Mouse (Mus musculus): ENCODE measurements around the gene Lpp. TPM values are rescaled to one million over a fixed set of nuclear protein-coding genes. Genes with fewer than 3 reads are reported as not detected.

Gene Lpp
- polyA plus RNA-seq, 1 experiment, result 8.1 TPM

DNA sequence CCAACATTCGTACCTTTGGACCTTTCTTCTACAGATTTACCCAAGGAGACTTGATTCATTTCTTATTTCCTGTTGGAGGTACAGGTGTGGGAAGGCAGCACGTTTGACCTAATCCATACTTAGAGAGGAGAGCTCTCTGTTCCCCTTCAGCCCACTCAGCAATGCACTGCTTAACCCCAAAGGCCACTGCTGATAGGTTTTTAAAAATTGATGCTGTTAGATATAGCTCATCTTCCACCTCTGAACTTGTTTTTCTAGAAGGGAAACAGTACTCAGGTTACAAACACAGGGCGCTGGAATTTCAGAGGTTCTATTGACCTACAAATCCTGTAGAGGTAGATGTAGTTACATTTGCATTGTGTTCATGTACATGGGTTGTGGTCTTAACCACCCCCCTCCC is 80.7 kb downstream of the Lpp start:
- WGBS, result 92% methylated on average over 3 of the region's 3 CpGs
- TF ChIP-seq POLR2A (IDR thresholded peaks at IDR 0.05; ENCODE audit: borderline replicate concordance, insufficient read depth, low read length), result no peak
- TF ChIP-seq CTCF (IDR thresholded peaks at IDR 0.05; ENCODE audit: borderline replicate concordance, insufficient read depth, low read depth, low read length), result no peak
- Histone ChIP-seq H3K27me3 (ENCODE audit: control insufficient read depth, insufficient read depth, low read length) (no peaks in the 10 kb centered on the region), H3K4me3 (replicated peaks; ENCODE audit: insufficient read depth, low read depth, low read length) (no peak overlapping the region), H3K4me1 (ENCODE audit: control insufficient read depth, insufficient read depth, low read length) (peaks cover 6% of the 10 kb centered on the region), H3K27ac (ENCODE audit: insufficient read depth, low read length) (no peak overlapping the region)
- no peak for DNase-seq

DNA sequence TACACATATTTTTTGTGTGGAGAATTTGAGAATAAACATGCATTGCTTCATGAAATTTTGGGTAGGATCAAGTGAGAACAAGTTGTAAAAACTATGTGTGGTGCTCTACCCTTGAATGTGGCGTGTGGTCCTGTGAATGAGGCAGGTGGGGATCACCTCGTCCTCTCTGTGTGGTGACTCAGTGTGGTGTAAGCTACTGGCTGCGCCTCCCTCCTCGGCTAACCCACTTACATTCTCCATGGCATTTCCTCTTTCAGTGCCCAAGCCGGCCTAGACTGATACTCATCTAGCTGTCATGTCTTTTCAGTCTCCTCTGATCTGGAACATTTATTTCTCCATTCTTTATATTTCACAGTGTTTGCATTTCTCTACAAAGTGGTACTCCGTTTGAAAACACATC is 81.5 kb downstream of the Lpp start:
- Histone ChIP-seq H3K4me1 (ENCODE audit: control insufficient read depth, insufficient read depth, low read length) (peaks cover 6% of the 10 kb centered on the region), H3K27ac (ENCODE audit: insufficient read depth, low read length) (no peak overlapping the region), H3K27me3 (ENCODE audit: control insufficient read depth, insufficient read depth, low read length) (no peaks in the 10 kb centered on the region), H3K4me3 (replicated peaks; ENCODE audit: insufficient read depth, low read depth, low read length) (no peak overlapping the region)
- no peak for TF ChIP-seq CTCF (IDR thresholded peaks at IDR 0.05; ENCODE audit: borderline replicate concordance, insufficient read depth, low read depth, low read length)
- no peak for TF ChIP-seq POLR2A (IDR thresholded peaks at IDR 0.05; ENCODE audit: borderline replicate concordance, insufficient read depth, low read length)
- no peak for DNase-seq
- WGBS, result 54% methylated on average over 6 of the region's 6 CpGs

DNA sequence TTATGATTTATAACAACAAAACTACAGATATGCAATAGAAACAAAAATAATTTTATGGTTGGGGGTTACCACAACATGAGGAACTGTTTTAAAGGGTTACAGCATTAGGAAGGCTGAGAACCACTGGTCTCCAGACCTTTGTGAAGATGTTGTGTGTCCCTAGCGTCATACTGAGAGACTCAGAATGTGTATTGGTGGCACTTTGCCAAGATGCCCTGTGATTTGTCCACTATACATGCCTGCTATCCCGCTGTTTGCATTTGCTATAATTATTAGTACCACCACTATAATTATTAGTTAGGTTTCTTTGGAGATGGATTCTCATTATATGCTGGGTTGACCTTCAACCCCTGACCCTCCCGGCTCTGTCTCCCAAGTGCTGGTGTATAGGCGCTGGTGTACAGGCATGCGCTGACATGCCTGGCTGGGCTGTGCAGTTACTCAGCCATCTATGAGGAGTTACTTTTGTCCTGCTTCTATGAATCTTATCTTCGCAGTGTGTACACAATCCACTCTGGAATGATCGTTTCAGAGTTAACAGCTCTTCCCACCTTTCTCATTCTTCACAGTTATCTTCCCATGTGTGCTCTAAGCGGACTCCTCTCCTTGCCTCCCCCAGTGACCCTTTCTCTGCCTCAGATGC is 82.1 kb downstream of the Lpp start:
- no peak for DNase-seq
- H3K27ac ChIP-seq (ENCODE audit: insufficient read depth, low read length), result no peak overlapping the region
- WGBS, result 80% methylated on average over 8 of the region's 8 CpGs
- TF ChIP-seq CTCF (IDR thresholded peaks at IDR 0.05; ENCODE audit: borderline replicate concordance, insufficient read depth, low read depth, low read length) (no peak), POLR2A (IDR thresholded peaks at IDR 0.05; ENCODE audit: borderline replicate concordance, insufficient read depth, low read length) (no peak)
- no peak overlapping the region for H3K4me3 ChIP-seq (replicated peaks; ENCODE audit: insufficient read depth, low read depth, low read length)
- H3K27me3 ChIP-seq (ENCODE audit: control insufficient read depth, insufficient read depth, low read length), result no peaks in the 10 kb centered on the region
- H3K4me1 ChIP-seq (ENCODE audit: control insufficient read depth, insufficient read depth, low read length), result peaks cover 6% of the 10 kb centered on the region

DNA sequence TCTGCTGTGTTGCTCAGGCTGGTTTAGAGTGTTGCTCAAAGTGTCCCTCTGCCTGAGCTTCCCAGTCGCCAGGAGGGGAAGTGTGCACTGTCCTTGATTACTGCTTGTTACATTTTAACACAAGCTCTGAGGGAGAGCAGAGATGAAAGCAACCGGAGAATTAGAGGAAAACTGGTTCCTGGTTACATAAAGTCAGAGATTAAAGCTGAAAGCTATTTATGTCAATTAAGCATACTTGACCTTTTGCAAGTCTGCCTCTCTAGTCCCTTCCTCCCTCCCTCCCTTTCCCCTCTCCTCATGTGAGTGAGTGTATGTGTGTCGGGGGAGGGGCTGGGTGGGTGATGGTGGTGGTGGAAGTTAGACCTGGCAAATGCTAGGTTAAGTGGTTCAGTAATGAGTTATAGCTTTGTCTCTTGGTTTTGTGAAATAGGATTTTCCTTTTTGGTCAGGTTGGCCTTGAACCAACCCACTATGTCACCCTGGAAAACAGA is 83.6 kb downstream of the Lpp start:
- Histone ChIP-seq H3K4me3 (replicated peaks; ENCODE audit: insufficient read depth, low read depth, low read length) (no peak overlapping the region), H3K4me1 (ENCODE audit: control insufficient read depth, insufficient read depth, low read length) (peaks cover 6% of the 10 kb centered on the region), H3K27me3 (ENCODE audit: control insufficient read depth, insufficient read depth, low read length) (no peaks in the 10 kb centered on the region), H3K27ac (ENCODE audit: insufficient read depth, low read length) (no peak overlapping the region)
- DNase-seq, result no peak
- WGBS, result 68% methylated on average over 3 of the region's 3 CpGs
- no peak for TF ChIP-seq CTCF (IDR thresholded peaks at IDR 0.05; ENCODE audit: borderline replicate concordance, insufficient read depth, low read depth, low read length)
- no peak for TF ChIP-seq POLR2A (IDR thresholded peaks at IDR 0.05; ENCODE audit: borderline replicate concordance, insufficient read depth, low read length)

DNA sequence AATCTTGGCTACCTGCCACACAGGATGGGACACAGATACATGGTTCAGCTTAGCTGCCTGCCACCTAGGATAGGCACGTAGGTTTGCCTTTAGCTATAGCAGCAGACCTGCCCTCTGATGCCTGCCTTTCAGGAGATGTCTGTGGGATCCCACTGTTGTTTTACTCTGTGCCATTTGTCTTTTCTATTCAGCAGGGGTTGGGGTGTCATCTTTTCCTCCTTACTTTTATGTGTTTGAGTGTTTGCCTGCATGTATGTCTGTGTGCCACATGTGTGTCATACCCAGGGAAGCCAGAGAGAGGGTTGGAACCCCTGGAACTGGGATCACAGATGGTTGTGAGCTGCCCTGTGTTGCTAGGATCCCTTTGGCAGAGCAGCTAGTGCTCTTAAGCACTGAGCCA is 84.7 kb downstream of the Lpp start:
- 64% methylated on average over 1 of the region's 1 CpGs for WGBS
- no peak for DNase-seq
- Histone ChIP-seq H3K4me3 (replicated peaks; ENCODE audit: insufficient read depth, low read depth, low read length) (no peak overlapping the region), H3K27me3 (ENCODE audit: control insufficient read depth, insufficient read depth, low read length) (no peaks in the 10 kb centered on the region), H3K4me1 (ENCODE audit: control insufficient read depth, insufficient read depth, low read length) (peaks cover 12% of the 10 kb centered on the region), H3K27ac (ENCODE audit: insufficient read depth, low read length) (no peak overlapping the region)
- TF ChIP-seq CTCF (IDR thresholded peaks at IDR 0.05; ENCODE audit: borderline replicate concordance, insufficient read depth, low read depth, low read length), result no peak
- no peak for TF ChIP-seq POLR2A (IDR thresholded peaks at IDR 0.05; ENCODE audit: borderline replicate concordance, insufficient read depth, low read length)

DNA sequence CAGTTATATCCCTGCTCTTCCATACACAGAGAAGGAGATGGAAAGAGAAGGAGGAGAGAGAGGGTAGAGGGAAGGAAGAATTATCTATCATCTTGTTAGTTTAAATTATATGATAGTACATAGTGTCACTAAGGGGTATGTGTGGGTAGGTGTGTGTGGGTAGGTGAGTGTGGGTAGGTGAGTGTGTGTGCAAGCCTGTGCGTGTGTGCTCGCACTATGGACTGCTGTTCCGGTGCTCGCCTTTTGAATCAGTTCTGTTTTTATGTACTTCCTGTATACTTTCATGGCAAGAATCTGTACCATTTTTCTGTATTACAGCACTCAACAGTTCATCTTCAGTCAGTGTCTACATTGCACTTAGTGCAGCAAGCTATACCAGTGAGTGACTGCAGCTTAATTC is 85.5 kb downstream of the Lpp start:
- H3K4me3 ChIP-seq (replicated peaks; ENCODE audit: insufficient read depth, low read depth, low read length), result no peak overlapping the region
- WGBS, result 100% methylated on average over 4 of the region's 4 CpGs

DNA sequence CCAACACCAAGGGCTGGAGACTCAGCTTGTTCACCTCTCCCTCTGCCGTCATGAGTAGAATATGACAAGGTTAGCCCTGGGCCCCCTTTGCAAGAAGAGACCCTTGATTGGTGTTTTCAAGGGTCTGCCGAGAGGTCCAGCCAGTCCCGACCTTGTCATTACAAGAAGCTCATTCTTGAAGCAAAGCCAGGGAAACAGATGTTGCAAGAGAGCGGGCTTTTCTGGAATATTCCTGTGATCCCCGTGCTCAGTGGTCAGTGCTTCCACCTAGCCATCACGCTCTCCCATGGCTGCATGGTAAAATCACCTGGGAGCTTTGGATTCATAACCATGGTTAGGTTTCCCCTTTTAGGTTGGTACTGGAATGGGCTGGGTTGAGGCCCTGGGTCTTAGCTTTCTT is 89.3 kb downstream of the Lpp start:
- peak overlapping the region; percentile 92 for H3K27ac ChIP-seq (ENCODE audit: insufficient read depth, low read length)
- TF ChIP-seq CTCF (IDR thresholded peaks at IDR 0.05; ENCODE audit: borderline replicate concordance, insufficient read depth, low read depth, low read length) (no peak), POLR2A (IDR thresholded peaks at IDR 0.05; ENCODE audit: borderline replicate concordance, insufficient read depth, low read length) (no peak)
- no peak for DNase-seq
- H3K4me1 ChIP-seq (ENCODE audit: control insufficient read depth, insufficient read depth, low read length), result peaks cover 23% of the 10 kb centered on the region
- no peaks in the 10 kb centered on the region for H3K27me3 ChIP-seq (ENCODE audit: control insufficient read depth, insufficient read depth, low read length)
- no peak overlapping the region for H3K4me3 ChIP-seq (replicated peaks; ENCODE audit: insufficient read depth, low read depth, low read length)
- 66% methylated on average over 6 of the region's 6 CpGs for WGBS

More for the DNA sequence above, 85.5 kb downstream of the Lpp start:
- TF ChIP-seq CTCF (IDR thresholded peaks at IDR 0.05; ENCODE audit: borderline replicate concordance, insufficient read depth, low read depth, low read length), result no peak
- Histone ChIP-seq H3K27me3 (ENCODE audit: control insufficient read depth, insufficient read depth, low read length) (no peaks in the 10 kb centered on the region), H3K4me1 (ENCODE audit: control insufficient read depth, insufficient read depth, low read length) (peaks cover 16% of the 10 kb centered on the region), H3K27ac (ENCODE audit: insufficient read depth, low read length) (no peak overlapping the region)
- no peak for DNase-seq

DNA sequence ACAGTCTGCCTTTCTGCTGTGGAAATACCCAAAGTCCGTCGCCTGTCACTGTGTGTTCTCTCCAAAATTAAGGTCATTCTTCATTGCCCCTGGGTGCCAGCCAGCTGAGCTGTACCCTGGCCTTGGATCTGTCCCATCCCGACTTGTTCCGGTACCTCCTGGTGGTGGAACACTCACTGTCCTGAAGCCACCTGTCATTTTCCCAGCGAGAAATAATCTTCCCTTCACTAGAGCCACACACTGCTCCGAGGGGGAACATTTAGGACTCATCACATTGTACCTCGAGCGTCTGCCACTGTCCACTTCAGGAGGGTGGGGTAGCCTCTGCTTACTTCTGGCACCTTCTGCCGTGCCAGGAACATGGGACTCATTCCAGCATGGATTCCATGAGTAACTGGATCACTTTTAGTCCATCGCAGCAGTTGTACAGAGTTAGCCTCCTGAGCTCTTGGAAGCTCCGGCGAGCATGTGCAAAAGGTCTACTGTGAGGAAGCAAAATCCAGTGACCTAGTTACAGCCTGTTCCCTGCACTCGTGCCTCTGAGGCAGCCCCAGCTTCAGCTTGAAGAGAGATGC is 90.3 kb downstream of the Lpp start:
- Histone ChIP-seq H3K27ac (ENCODE audit: insufficient read depth, low read length) (peak overlapping the region; percentile 92), H3K4me3 (replicated peaks; ENCODE audit: insufficient read depth, low read depth, low read length) (no peak overlapping the region), H3K27me3 (ENCODE audit: control insufficient read depth, insufficient read depth, low read length) (no peaks in the 10 kb centered on the region), H3K4me1 (ENCODE audit: control insufficient read depth, insufficient read depth, low read length) (peaks cover 27% of the 10 kb centered on the region)
- DNase-seq, result peak; percentile 95 to 98
- WGBS, result 3% methylated on average over 13 of the region's 13 CpGs
- TF ChIP-seq CTCF (IDR thresholded peaks at IDR 0.05; ENCODE audit: borderline replicate concordance, insufficient read depth, low read depth, low read length) (peak; percentile 9; the same call in 1 of the 2 replicates), POLR2A (IDR thresholded peaks at IDR 0.05; ENCODE audit: borderline replicate concordance, insufficient read depth, low read length) (peak; percentile 40; the same call in 1 of the 2 replicates)

Data from cerebellum, adult 2 months (tissue).